Mouse (Mus musculus) MEL (cell line): ENCODE measurements around the gene Entpd7. TPM values are rescaled to one million over a fixed set of nuclear protein-coding genes. Genes with fewer than 3 reads are reported as not detected.

Source experiments
- DNase-seq: peaks from one replicate; pipeline ENCODE4 v3.0.0; 2011; ENCODE audit warnings: low read depth, low spot score
- H3K27ac ChIP-seq: 2 replicates; pipeline ENCODE4 v1.5.1; 2012; ENCODE audit warnings: low read depth, mild to moderate bottlenecking, control low read depth, low read length, moderate library complexity; ENCODE audit not compliant: control insufficient read depth
- H3K27me3 ChIP-seq, 2 experiments: fragments of 150-350 bp in 1 of 2; sonication (generic) in 1 of 2; 2 replicates each; pipeline ENCODE4 v1.6.1; 2012; ENCODE audit warnings: low read length in 2 of 2, mild to moderate bottlenecking in 2 of 2, improper control_type of control experiment in 1 of 2, moderate library complexity in 1 of 2; ENCODE audit not compliant: insufficient read depth in 2 of 2, control insufficient read depth in 1 of 2
- H3K36me3 ChIP-seq, 2 experiments: 2 replicates each; pipeline ENCODE4 v1.6.1; 2012 to 2014; ENCODE audit warnings: low read length in 2 of 2, improper control_type of control experiment in 1 of 2, inconsistent platforms in 1 of 2, mild to moderate bottlenecking in 1 of 2; ENCODE audit not compliant: insufficient read depth in 2 of 2, control insufficient read depth in 1 of 2
- H3K4me1 ChIP-seq, 2 experiments: fragments of 150-350 bp in 1 of 2; sonication (generic) in 1 of 2; 2 replicates each; pipeline ENCODE4 v1.6.1; 2012; ENCODE audit warnings: low read length in 2 of 2, improper control_type of control experiment in 1 of 2, mild to moderate bottlenecking in 1 of 2; ENCODE audit not compliant: insufficient read depth in 2 of 2, control insufficient read depth in 1 of 2
- H3K4me3 ChIP-seq, 2 experiments: fragments of 150-350 bp in 1 of 2; sonication (generic) in 1 of 2; 2 replicates each; pipeline ENCODE4 v1.5.1; 2012; ENCODE audit warnings: low read depth in 2 of 2, low read length in 2 of 2, mild to moderate bottlenecking in 2 of 2, moderate library complexity in 2 of 2, control low read depth in 1 of 2, improper control_type of control experiment in 1 of 2; ENCODE audit not compliant: control insufficient read depth in 1 of 2, insufficient read depth in 1 of 2
- H3K79me2 ChIP-seq: 2 replicates; pipeline ENCODE4 v1.6.1; 2012; ENCODE audit warnings: mild to moderate bottlenecking, low read length, moderate library complexity; ENCODE audit not compliant: control insufficient read depth, poor library complexity, insufficient read depth
- H3K9ac ChIP-seq: 2 replicates; pipeline ENCODE4 v1.6.1; 2012; ENCODE audit warnings: low read depth, mild to moderate bottlenecking, control low read depth, low read length, moderate library complexity; ENCODE audit not compliant: control insufficient read depth, poor library complexity, severe bottlenecking
- H3K9me3 ChIP-seq: fragments of 150-350 bp; sonication (generic); replicated peaks from 2 replicates; pipeline ENCODE4 v1.6.1; 2012; ENCODE audit warnings: mild to moderate bottlenecking, low read length, improper control_type of control experiment, moderate library complexity; ENCODE audit not compliant: insufficient read depth
- BHLHE40 ChIP-seq: IDR thresholded peaks from 2 replicates; pipeline ENCODE4 v1.6.1; 2012; ENCODE audit warnings: low read depth, mild to moderate bottlenecking, inconsistent platforms, low read length, improper control_type of control experiment, borderline replicate concordance
- CHD1 ChIP-seq: IDR thresholded peaks from 2 replicates; pipeline ENCODE4 v1.6.1; 2012; ENCODE audit warnings: low read depth, mild to moderate bottlenecking, inconsistent platforms, low read length, improper control_type of control experiment
- E2F4 ChIP-seq: IDR thresholded peaks from 2 replicates; pipeline ENCODE4 v1.6.1; 2011; ENCODE audit warnings: low read depth, low read length, improper control_type of control experiment, borderline replicate concordance
- ELF1 ChIP-seq: IDR thresholded peaks from 2 replicates; pipeline ENCODE4 v1.6.1; 2014; ENCODE audit warnings: low read depth, mild to moderate bottlenecking, inconsistent platforms, low read length, improper control_type of control experiment, moderate library complexity
- ETS1 ChIP-seq: IDR thresholded peaks from 2 replicates; pipeline ENCODE4 v1.6.1; 2012; ENCODE audit warnings: low read depth, mild to moderate bottlenecking, inconsistent platforms, low read length, improper control_type of control experiment, moderate library complexity
- HCFC1 ChIP-seq: IDR thresholded peaks from 2 replicates; pipeline ENCODE4 v1.6.1; 2012; ENCODE audit warnings: low read depth, mild to moderate bottlenecking, inconsistent platforms, low read length, improper control_type of control experiment, moderate library complexity
- KAT2A ChIP-seq: conservative IDR thresholded peaks from 2 replicates; pipeline ENCODE4 v1.6.1; 2012; ENCODE audit warnings: low read depth, low read length, improper control_type of control experiment, inconsistent platforms
- MAX ChIP-seq: IDR thresholded peaks from 2 replicates; pipeline ENCODE4 v1.6.1; 2011; ENCODE audit warnings: low read length, improper control_type of control experiment
- MAZ ChIP-seq: IDR thresholded peaks from 2 replicates; pipeline ENCODE4 v1.6.1; 2012; ENCODE audit warnings: low read depth, mild to moderate bottlenecking, inconsistent platforms, low read length, improper control_type of control experiment
- MEF2A ChIP-seq: IDR thresholded peaks from 2 replicates; pipeline ENCODE4 v1.6.1; 2014; ENCODE audit warnings: low read depth, mild to moderate bottlenecking, inconsistent platforms, low read length, improper control_type of control experiment; ENCODE audit not compliant: poor library complexity, insufficient replicate concordance, severe bottlenecking; ENCODE audit errors: extremely low read depth
- NELFE ChIP-seq: IDR thresholded peaks from 2 replicates; pipeline ENCODE4 v1.6.1; 2011; ENCODE audit warnings: low read depth, low read length, improper control_type of control experiment
- NRF1 ChIP-seq: IDR thresholded peaks from 2 replicates; pipeline ENCODE4 v1.6.1; 2014; ENCODE audit warnings: low read depth, mild to moderate bottlenecking, inconsistent platforms, low read length, improper control_type of control experiment, moderate library complexity; ENCODE audit not compliant: poor library complexity, insufficient read depth, severe bottlenecking
- POLR2A ChIP-seq, 2 experiments: IDR thresholded peaks; 2 replicates each; pipeline ENCODE4 v1.6.1; 2011 to 2012; ENCODE audit warnings: low read length in 2 of 2, mild to moderate bottlenecking in 2 of 2, control low read depth in 1 of 2, improper control_type of control experiment in 1 of 2, low read depth in 1 of 2, moderate library complexity in 1 of 2; ENCODE audit not compliant: control insufficient read depth in 1 of 2, insufficient read depth in 1 of 2, poor library complexity in 1 of 2
- POLR2AphosphoS2 ChIP-seq: IDR thresholded peaks from 2 replicates; pipeline ENCODE4 v1.6.1; 2011; ENCODE audit warnings: low read length, improper control_type of control experiment
- RAD21 ChIP-seq: IDR thresholded peaks from 2 replicates; pipeline ENCODE4 v1.6.1; 2011; ENCODE audit warnings: mild to moderate bottlenecking, low read depth, low read length, improper control_type of control experiment
- RCOR1 ChIP-seq: IDR thresholded peaks from 2 replicates; pipeline ENCODE4 v1.6.1; 2012; ENCODE audit warnings: low read depth, mild to moderate bottlenecking, inconsistent platforms, low read length, improper control_type of control experiment
- SMC3 ChIP-seq: IDR thresholded peaks from 2 replicates; pipeline ENCODE4 v1.6.1; 2011; ENCODE audit warnings: low read depth, low read length, improper control_type of control experiment
- TAL1 ChIP-seq: IDR thresholded peaks from 2 replicates; pipeline ENCODE4 v1.6.1; 2012; ENCODE audit warnings: mild to moderate bottlenecking, inconsistent platforms, low read length, moderate library complexity, mixed read lengths
- TBP ChIP-seq: IDR thresholded peaks from 2 replicates; pipeline ENCODE4 v1.8.0; 2011; ENCODE audit warnings: low read depth, low read length, improper control_type of control experiment
- TCF12 ChIP-seq: IDR thresholded peaks from 2 replicates; pipeline ENCODE4 v1.6.1; 2014; ENCODE audit warnings: low read depth, mild to moderate bottlenecking, inconsistent platforms, low read length, improper control_type of control experiment, moderate library complexity
- UBTF ChIP-seq: IDR thresholded peaks from 2 replicates; pipeline ENCODE4 v1.6.1; 2012; ENCODE audit warnings: low read depth, mild to moderate bottlenecking, inconsistent platforms, low read length, improper control_type of control experiment, moderate library complexity, borderline replicate concordance; ENCODE audit not compliant: insufficient read depth
- USF1 ChIP-seq: IDR thresholded peaks from 2 replicates; pipeline ENCODE4 v1.6.1; 2014; ENCODE audit warnings: low read depth, mild to moderate bottlenecking, inconsistent platforms, low read length, improper control_type of control experiment, moderate library complexity
- ZC3H11A ChIP-seq: IDR thresholded peaks from 2 replicates; pipeline ENCODE4 v1.6.1; 2012; ENCODE audit warnings: low read depth, mild to moderate bottlenecking, inconsistent platforms, low read length, improper control_type of control experiment
- polyA plus RNA-seq, 2 experiments: library from polyadenylated mRNA; stranded (reverse) in 1 of 2; unstranded in 1 of 2; fragments of >175 nt in 1 of 2; fragments of >200 nt in 1 of 2; gene quantifications; 2 replicates each; pipeline versions ENCODE4 v1.2.1 to v1.2.4; 2012; ENCODE audit warnings: low replicate concordance in 2 of 2, low read depth in 1 of 2; ENCODE audit not compliant: insufficient read length in 2 of 2, insufficient read depth in 1 of 2, missing spikeins in 1 of 2
- total RNA-seq: library from RNA; depleted of rRNA; stranded (reverse); fragments of 300-350 nt; gene quantifications from 2 replicates; pipeline ENCODE4 v1.2.3, GENCODE M21; 2012

Gene Entpd7
- total and polyA plus RNA-seq, 3 experiments = 4.2 to 7.7 TPM; not detected in 1

DNA sequence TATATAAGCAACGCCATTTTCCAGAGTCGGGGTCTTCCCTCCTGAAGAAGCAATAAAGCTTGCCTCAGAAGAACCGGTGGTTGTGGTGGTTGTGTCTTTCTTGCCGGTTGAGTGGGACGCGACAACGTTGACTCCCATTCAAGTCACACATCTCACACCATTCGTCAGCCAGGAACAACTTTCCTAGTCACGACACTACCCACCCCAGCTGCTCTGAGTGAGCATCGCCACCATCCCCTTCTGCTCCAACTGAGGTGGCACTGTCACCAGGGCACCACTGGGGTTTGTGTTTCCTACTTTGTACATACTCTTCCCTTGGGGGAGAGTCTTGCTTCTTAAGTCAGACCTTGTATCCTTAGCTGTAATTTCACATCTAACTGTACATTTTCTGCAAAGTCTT, 48.9 kb downstream of the Entpd7 start:
- H3K36me3 ChIP-seq = peaks cover 0 to 16% of the 10 kb centered on the region in 2 experiments; a peak in 2 of 4 replicates
- H3K9ac ChIP-seq = no peak overlapping the region
- H3K27me3 ChIP-seq = no peaks in the 10 kb centered on the region
- TF ChIP-seq HCFC1 (no peak), CHD1 (no peak), E2F4 (no peak), NRF1 (no peak), MEF2A (no peak), USF1 (no peak), ZC3H11A (no peak), RAD21 (no peak), RCOR1 (no peak), MAX (no peak)
- H3K9me3 ChIP-seq = no peaks in the 10 kb centered on the region
- H3K4me3 ChIP-seq = no peak overlapping the region
- H3K79me2 ChIP-seq = no peaks in the 10 kb centered on the region
- H3K4me1 ChIP-seq = no peaks in the 10 kb centered on the region
- DNase-seq = no peak
- no peak overlapping the region for H3K27ac ChIP-seq

- Histone ChIP-seq H3K4me3 (no peak overlapping the region), H3K27ac (no peak overlapping the region), H3K27me3 (no peaks in the 10 kb centered on the region), H3K9ac (no peak overlapping the region), H3K4me1 (peaks cover 7 to 9% of the 10 kb centered on the region in 2 experiments), H3K9me3 (no peaks in the 10 kb centered on the region), H3K36me3 (peaks cover 13% of the 10 kb centered on the region in 2 experiments), H3K79me2 (no peaks in the 10 kb centered on the region)
- TF ChIP-seq BHLHE40 (no peak), MAZ (no peak), RCOR1 (no peak), TAL1 (no peak), NELFE (no peak), ETS1 (no peak), UBTF (no peak), NRF1 (no peak), KAT2A (no peak), TCF12 (no peak), CHD1 (no peak), POLR2AphosphoS2 (no peak), ZC3H11A (no peak), SMC3 (no peak), ELF1 (no peak), TBP (no peak), POLR2A (IDR thresholded peaks at IDR 0.05; ENCODE audit: control insufficient read depth in 1 of 2, insufficient read depth in 1 of 2, low read depth in 1 of 2, low read length in 2 of 2, poor library complexity in 1 of 2) (no peak)
- DNase-seq = no peak
Measured at GRCm38 (mm10) chr19:43743401-43743800, 53.9 kb downstream of the Entpd7 start.
